Mouse (Mus musculus): Measurements from ENCODE around the gene Mmp19.

DNA sequence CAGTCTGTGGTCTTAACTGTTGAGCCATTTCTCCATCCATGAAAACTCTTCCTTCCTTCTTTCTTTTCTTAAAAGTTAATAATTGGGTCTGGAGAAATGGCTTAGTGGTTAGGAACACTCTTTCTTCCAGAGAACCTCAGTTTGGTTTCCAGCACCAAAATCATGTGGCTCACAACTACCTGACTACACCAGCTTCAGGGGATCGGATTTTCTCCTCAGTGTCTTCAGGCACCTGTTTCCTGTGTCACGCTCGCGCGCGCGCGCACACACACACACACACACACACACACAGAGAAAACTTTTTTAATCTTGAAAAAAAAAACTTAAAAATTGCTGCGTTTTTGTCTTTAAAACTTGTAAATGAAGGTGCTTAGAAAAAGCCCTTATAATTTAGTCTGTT lies 33.1 kb downstream of the Mmp19 start:
- TF ChIP-seq CTCF (IDR thresholded peaks at IDR 0.05; ENCODE audit: low read depth) (no peak), EP300 (IDR thresholded peaks at IDR 0.05; ENCODE audit: low read depth) (no peak)
